Mouse (Mus musculus) myocyte (in vitro differentiated cells): ENCODE measurements around the gene Slc29a1. TPM values are rescaled to one million over a fixed set of nuclear protein-coding genes. Genes with fewer than 3 reads are reported as not detected.
A peak's percentile ranks its signal among the peaks of the same experiment; 100 is the strongest.

Experiments
- H3K27me3 ChIP-seq: one replicate; pipeline ENCODE4 v1.6.1; 2011; ENCODE audit not compliant: control insufficient read depth, insufficient read depth, insufficient read length
- H3K36me3 ChIP-seq: one replicate; pipeline ENCODE4 v1.6.1; 2011; ENCODE audit not compliant: control insufficient read depth, insufficient read depth
- H3K4me2 ChIP-seq: one replicate; pipeline ENCODE4 v1.6.1; 2011; ENCODE audit warnings: low read depth, control low read depth
- H3K4me3 ChIP-seq: one replicate; pipeline ENCODE4 v1.5.1; 2011; ENCODE audit warnings: mild to moderate bottlenecking, control low read depth, moderate library complexity
- H3K79me2 ChIP-seq: one replicate; pipeline ENCODE4 v1.6.1; 2011; ENCODE audit not compliant: control insufficient read depth, insufficient read depth
- H3ac ChIP-seq: one replicate; pipeline ENCODE4 v1.6.1; 2011; ENCODE audit not compliant: control insufficient read depth, insufficient read length
- CEBPB ChIP-seq: IDR thresholded peaks from 2 replicates; pipeline ENCODE4 v1.6.1; 2011; ENCODE audit warnings: mild to moderate bottlenecking, moderate library complexity; ENCODE audit not compliant: poor library complexity, insufficient read depth, severe bottlenecking
- E2F4 ChIP-seq: IDR thresholded peaks from one replicate; pipeline ENCODE4 v1.6.1; 2011; ENCODE audit warnings: mild to moderate bottlenecking, control low read depth, moderate library complexity; ENCODE audit not compliant: insufficient read depth
- MAX ChIP-seq: IDR thresholded peaks from one replicate; pipeline ENCODE4 v1.6.1; 2011; ENCODE audit warnings: low read depth, mild to moderate bottlenecking, control low read depth
- MYOD1 ChIP-seq, 3 experiments: IDR thresholded peaks; one replicate each; pipeline ENCODE4 v1.6.1; 2011; ENCODE audit warnings: control low read depth in 2 of 3, low read depth in 2 of 3, mild to moderate bottlenecking in 2 of 3, moderate library complexity in 1 of 3; ENCODE audit not compliant: insufficient read length in 2 of 3, control insufficient read depth in 1 of 3
- MYOG ChIP-seq, 3 experiments: IDR thresholded peaks; one replicate each; pipeline ENCODE4 v1.6.1; 2011; ENCODE audit warnings: control low read depth in 2 of 3, low read depth in 2 of 3, mild to moderate bottlenecking in 2 of 3; ENCODE audit not compliant: insufficient read length in 2 of 3, control insufficient read depth in 1 of 3, insufficient read depth in 1 of 3
- POLR2A ChIP-seq: IDR thresholded peaks from one replicate; pipeline ENCODE4 v1.6.1; 2011; ENCODE audit warnings: low read depth, mild to moderate bottlenecking, control low read depth, moderate library complexity; ENCODE audit not compliant: insufficient read length
- POLR2AphosphoS2 ChIP-seq: IDR thresholded peaks from one replicate; pipeline ENCODE4 v1.6.1; 2011; ENCODE audit warnings: low read depth, control low read depth; ENCODE audit not compliant: insufficient read length
- REST ChIP-seq: IDR thresholded peaks from one replicate; pipeline ENCODE4 v1.6.1; 2011; ENCODE audit warnings: mild to moderate bottlenecking, control low read depth, moderate library complexity; ENCODE audit not compliant: insufficient read depth, insufficient read length
- SRF ChIP-seq: IDR thresholded peaks from one replicate; pipeline ENCODE4 v1.6.1; 2011; ENCODE audit warnings: low read depth; ENCODE audit not compliant: control insufficient read depth, insufficient read length
- TCF12 ChIP-seq: IDR thresholded peaks from one replicate; pipeline ENCODE4 v1.6.1; 2011; ENCODE audit warnings: mild to moderate bottlenecking, control low read depth; ENCODE audit not compliant: poor library complexity, insufficient read depth, severe bottlenecking
- TCF3 ChIP-seq: IDR thresholded peaks from one replicate; pipeline ENCODE4 v1.6.1; 2011; ENCODE audit warnings: low read depth, control low read depth; ENCODE audit not compliant: insufficient read length
- USF1 ChIP-seq: IDR thresholded peaks from one replicate; pipeline ENCODE4 v1.6.1; 2011; ENCODE audit warnings: low read depth, mild to moderate bottlenecking, control low read depth, moderate library complexity
- polyA plus RNA-seq: library from polyadenylated mRNA; unstranded; fragments of >200 nt; fragmentation: generic; extraction: Trizol; gene quantifications from one replicate; pipeline ENCODE4 v1.2.1, GENCODE M21; 2012; ENCODE audit warnings: missing spikeins

Slc29a1 gene
- polyA plus RNA-seq, 1 experiment = 913 TPM

GRCm38 (mm10) chr17:45573087-45573779 is 26.2 kb downstream of the Slc29a1 start, which contains the start of gene Hsp90ab1:
Gene Hsp90ab1 (minus strand): TSS chr17:45573271.
- H3K36me3 ChIP-seq = peaks cover 39% of the 10 kb centered on the region
- peak within 1 kb of the TSS; percentile 86 for H3ac ChIP-seq
- peak within 1 kb of the TSS; percentile 95 for H3K4me2 ChIP-seq
- peaks cover 40% of the 10 kb centered on the region for H3K79me2 ChIP-seq
- peak; percentile 98 for TF ChIP-seq POLR2AphosphoS2
- TF ChIP-seq SRF = no peak
- TF ChIP-seq TCF12 = no peak
- peak; percentile 28 for TF ChIP-seq REST
- peak; percentile 98 for TF ChIP-seq POLR2A
- peak in 2 of 3 experiments; percentile 88 to 90 for TF ChIP-seq MYOD1 (IDR thresholded peaks at IDR 0.05; ENCODE audit: control insufficient read depth in 1 of 3, insufficient read length in 2 of 3, low read depth in 2 of 3)
- no peak for TF ChIP-seq MAX
- peak in 2 of 3 experiments; percentile 86 for TF ChIP-seq MYOG (IDR thresholded peaks at IDR 0.05; ENCODE audit: control insufficient read depth in 1 of 3, insufficient read depth in 1 of 3, insufficient read length in 2 of 3, low read depth in 2 of 3)
- no peak for TF ChIP-seq CEBPB
- H3K4me3 ChIP-seq = peak within 1 kb of the TSS; percentile 95
- no peaks in the 10 kb centered on the region for H3K27me3 ChIP-seq

GRCm38 (mm10) chr17:45572103-45573086 is 27.0 kb downstream of the Slc29a1 start:
- Histone ChIP-seq H3ac (peak overlapping the region; percentile 86), H3K27me3 (no peaks in the 10 kb centered on the region), H3K79me2 (peaks cover 40% of the 10 kb centered on the region), H3K4me2 (peak overlapping the region; percentile 95), H3K4me3 (peak overlapping the region; percentile 95), H3K36me3 (peaks cover 47% of the 10 kb centered on the region)
- peak in 1 of 3 experiments; percentile 33 for TF ChIP-seq MYOD1 (IDR thresholded peaks at IDR 0.05; ENCODE audit: control insufficient read depth in 1 of 3, insufficient read length in 2 of 3, low read depth in 2 of 3)
- TF ChIP-seq POLR2AphosphoS2 = peak; percentile 51
- no peak for TF ChIP-seq TCF3
- TF ChIP-seq MYOG (IDR thresholded peaks at IDR 0.05; ENCODE audit: control insufficient read depth in 1 of 3, insufficient read depth in 1 of 3, insufficient read length in 2 of 3, low read depth in 2 of 3) = peak in 1 of 3 experiments; percentile 15
- TF ChIP-seq SRF = peak; percentile 75

- Histone ChIP-seq H3K79me2 (peaks cover 41% of the 10 kb centered on the region), H3K4me3 (no peak overlapping the region), H3K36me3 (peaks cover 59% of the 10 kb centered on the region), H3ac (no peak overlapping the region), H3K27me3 (no peaks in the 10 kb centered on the region), H3K4me2 (peak overlapping the region; percentile 18)
- TF ChIP-seq POLR2A (peak; percentile 24), POLR2AphosphoS2 (peak; percentile 62), MYOD1 (IDR thresholded peaks at IDR 0.05; ENCODE audit: control insufficient read depth in 1 of 3, insufficient read length in 2 of 3, low read depth in 2 of 3) (no peak)
These were observed 29.4 kb downstream of the Slc29a1 start for GRCm38 (mm10) chr17:45569999-45570398.

DNA sequence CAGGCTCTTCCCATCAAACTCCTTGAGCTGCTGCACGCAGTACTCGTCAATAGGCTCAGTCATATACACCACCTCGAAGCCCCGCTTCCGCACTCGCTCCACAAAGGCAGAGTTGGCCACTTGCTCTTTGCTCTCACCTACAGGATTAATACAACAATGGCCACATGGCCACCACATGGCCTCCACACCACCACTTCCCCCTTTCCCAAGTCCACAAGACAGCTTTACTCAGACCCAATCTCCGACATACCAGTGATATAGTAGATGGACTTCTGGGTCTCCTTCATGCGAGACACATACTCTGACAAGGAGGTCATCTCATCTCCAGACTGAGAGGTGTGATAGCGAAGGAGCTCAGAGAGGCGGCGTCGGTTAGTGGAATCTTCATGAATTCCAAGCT is 30.4 kb downstream of the Slc29a1 start:
- no peak overlapping the region for H3K4me2 ChIP-seq
- TF ChIP-seq TCF12 = no peak
- no peak for TF ChIP-seq POLR2AphosphoS2
- TF ChIP-seq MAX = no peak
- no peak for TF ChIP-seq MYOG (IDR thresholded peaks at IDR 0.05; ENCODE audit: control insufficient read depth in 1 of 3, insufficient read depth in 1 of 3, insufficient read length in 2 of 3, low read depth in 2 of 3)
- no peak for TF ChIP-seq POLR2A
- no peak for TF ChIP-seq TCF3
- TF ChIP-seq REST = no peak
- TF ChIP-seq USF1 = no peak
- TF ChIP-seq E2F4 = no peak
- TF ChIP-seq CEBPB = no peak
- TF ChIP-seq SRF = no peak
- TF ChIP-seq MYOD1 (IDR thresholded peaks at IDR 0.05; ENCODE audit: control insufficient read depth in 1 of 3, insufficient read length in 2 of 3, low read depth in 2 of 3) = no peak
- H3ac ChIP-seq = no peak overlapping the region
- peaks cover 59% of the 10 kb centered on the region for H3K36me3 ChIP-seq
- no peaks in the 10 kb centered on the region for H3K27me3 ChIP-seq
- peaks cover 48% of the 10 kb centered on the region for H3K79me2 ChIP-seq
- no peak overlapping the region for H3K4me3 ChIP-seq

- peaks cover 59% of the 10 kb centered on the region for H3K36me3 ChIP-seq
- peak; percentile 14 for TF ChIP-seq POLR2A
- peak; percentile 18 for TF ChIP-seq POLR2AphosphoS2
- no peak for TF ChIP-seq USF1
- H3ac ChIP-seq = no peak overlapping the region
- H3K27me3 ChIP-seq = no peaks in the 10 kb centered on the region
- H3K79me2 ChIP-seq = peaks cover 39% of the 10 kb centered on the region
- H3K4me3 ChIP-seq = no peak overlapping the region
- H3K4me2 ChIP-seq = no peak overlapping the region
These were observed 32.2 kb downstream of the Slc29a1 start for GRCm38 (mm10) chr17:45567162-45567601.
